Mouse (Mus musculus) bone marrow, adult 2 months (tissue): Measurements from ENCODE around the gene Ntn4.

ENCODE experiments used
- CTCF ChIP-seq: fragments of 200-500 bp; IDR thresholded peaks from 2 replicates; pipeline ENCODE4 v1.5.1; 2011; ENCODE audit warnings: low read length, control low read depth; ENCODE audit not compliant: control insufficient read depth, insufficient read depth
- POLR2A ChIP-seq: fragments of 200-500 bp; IDR thresholded peaks from 2 replicates; pipeline ENCODE4 v1.6.1; 2011; ENCODE audit warnings: low read depth, mild to moderate bottlenecking, control low read depth, low read length, borderline replicate concordance; ENCODE audit not compliant: control insufficient read depth

DNA sequence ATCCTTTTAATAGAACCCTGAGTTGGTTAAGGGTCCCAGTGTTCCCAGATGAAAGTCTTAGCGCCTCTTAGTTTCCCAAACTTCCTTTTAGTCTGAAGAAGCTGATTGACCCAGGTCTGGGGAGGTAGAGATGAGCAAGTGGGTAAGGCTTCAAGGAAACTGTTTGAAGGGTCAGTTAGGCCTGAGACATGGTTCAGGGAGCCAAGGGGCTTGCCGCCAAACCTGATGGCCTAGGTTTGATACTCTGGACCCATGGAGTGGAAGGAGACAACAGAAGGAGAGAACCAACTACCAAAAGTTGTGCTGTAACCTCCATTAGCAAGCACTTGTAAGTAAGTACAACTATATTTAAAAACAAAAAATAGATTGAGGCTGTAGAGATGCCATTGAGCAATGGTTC, 6.5 kb upstream of the Ntn4 start:
- TF ChIP-seq CTCF (no peak), POLR2A (no peak)
